Mouse (Mus musculus): ENCODE results near the gene Dennd1b.

DNA sequence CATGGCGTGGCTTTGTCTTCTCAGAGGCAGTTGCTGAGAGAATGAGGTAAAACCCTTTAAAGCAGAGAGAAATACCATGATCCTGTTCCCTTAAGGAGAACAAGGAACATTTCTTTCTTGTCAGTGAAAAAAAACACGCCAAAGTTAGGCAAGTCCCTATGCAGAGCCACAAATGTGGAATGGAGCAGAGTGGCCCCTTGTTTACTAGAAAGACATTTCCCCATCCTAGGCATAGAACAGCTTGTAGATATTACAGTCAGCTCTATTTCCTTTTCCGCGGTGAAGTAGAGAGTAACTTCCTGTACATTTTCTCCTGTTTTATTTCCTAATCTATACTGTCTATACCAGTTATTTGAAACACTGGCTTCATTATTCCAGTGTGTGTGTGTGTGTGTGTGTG lies 243.0 kb downstream of the Dennd1b start:
- no peak for TF ChIP-seq ZNF384 (IDR thresholded peaks at IDR 0.05; ENCODE audit: low read depth, low read length)
- no peak for TF ChIP-seq CHD2 (IDR thresholded peaks at IDR 0.05; ENCODE audit: low read depth, low read length)
- no peak for TF ChIP-seq MAFK (IDR thresholded peaks at IDR 0.05; ENCODE audit: insufficient read depth, low read depth, low read length)
- TF ChIP-seq ZC3H11A (IDR thresholded peaks at IDR 0.05; ENCODE audit: borderline replicate concordance, low read depth, low read length): no peak

Data from ES-E14 (cell line).